Mouse (Mus musculus): ENCODE measurements around the gene Smyd3. TPM values are rescaled to one million over a fixed set of nuclear protein-coding genes. Genes with fewer than 3 reads are reported as not detected.

Gene Smyd3
- polyA plus RNA-seq, 1 experiment = 10.6 TPM

GRCm38 (mm10) chr1:179266936-179267335 is 250.9 kb downstream of the Smyd3 start:
- Histone ChIP-seq H3K4me3 (ENCODE audit: insufficient read depth, poor library complexity, severe bottlenecking) (no peak overlapping the region), H3K79me3 (ENCODE audit: low read depth) (no peaks in the 10 kb centered on the region), H3K79me2 (ENCODE audit: control insufficient read depth, insufficient read depth) (no peaks in the 10 kb centered on the region), H3ac (ENCODE audit: control insufficient read depth, insufficient read length, low read depth) (no peak overlapping the region), H3K36me3 (ENCODE audit: control insufficient read depth, insufficient read depth) (no peaks in the 10 kb centered on the region), H3K27me3 (ENCODE audit: control insufficient read depth, insufficient read depth, insufficient read length) (no peaks in the 10 kb centered on the region)
- TF ChIP-seq USF1 (IDR thresholded peaks at IDR 0.05; ENCODE audit: low read depth) (no peak), MYOD1 (IDR thresholded peaks at IDR 0.05; ENCODE audit: control insufficient read depth, insufficient read length, low read depth) (no peak), MYOG (IDR thresholded peaks at IDR 0.05; ENCODE audit: control insufficient read depth, extremely low read depth, insufficient read length) (no peak), MAX (IDR thresholded peaks at IDR 0.05) (no peak), FOSL1 (IDR thresholded peaks at IDR 0.05; ENCODE audit: insufficient read depth, low read length, poor library complexity, severe bottlenecking) (no peak), CEBPB (IDR thresholded peaks at IDR 0.05; ENCODE audit: low read depth) (no peak), CTCF (IDR thresholded peaks at IDR 0.05; ENCODE audit: control insufficient read depth, insufficient read depth, insufficient read length) (no peak)

GRCm38 (mm10) chr1:179261496-179261966 is 256.3 kb downstream of the Smyd3 start:
- H3K79me2 ChIP-seq (ENCODE audit: control insufficient read depth, insufficient read depth) = no peaks in the 10 kb centered on the region
- H3K4me3 ChIP-seq (ENCODE audit: insufficient read depth, poor library complexity, severe bottlenecking) = no peak overlapping the region
- no peaks in the 10 kb centered on the region for H3K27me3 ChIP-seq (ENCODE audit: control insufficient read depth, insufficient read depth, insufficient read length)
- H3K79me3 ChIP-seq (ENCODE audit: low read depth) = no peaks in the 10 kb centered on the region
- TF ChIP-seq MAX (IDR thresholded peaks at IDR 0.05) (no peak), MYOG (IDR thresholded peaks at IDR 0.05; ENCODE audit: control insufficient read depth, extremely low read depth, insufficient read length) (no peak), USF1 (IDR thresholded peaks at IDR 0.05; ENCODE audit: low read depth) (no peak), MYOD1 (IDR thresholded peaks at IDR 0.05; ENCODE audit: control insufficient read depth, insufficient read length, low read depth) (no peak), CTCF (IDR thresholded peaks at IDR 0.05; ENCODE audit: control insufficient read depth, insufficient read depth, insufficient read length) (no peak), CEBPB (IDR thresholded peaks at IDR 0.05; ENCODE audit: low read depth) (no peak), FOSL1 (IDR thresholded peaks at IDR 0.05; ENCODE audit: insufficient read depth, low read length, poor library complexity, severe bottlenecking) (no peak)
- no peak overlapping the region for H3ac ChIP-seq (ENCODE audit: control insufficient read depth, insufficient read length, low read depth)
- H3K36me3 ChIP-seq (ENCODE audit: control insufficient read depth, insufficient read depth) = no peaks in the 10 kb centered on the region

- Histone ChIP-seq H3K27me3 (ENCODE audit: control insufficient read depth, insufficient read depth, insufficient read length) (no peaks in the 10 kb centered on the region), H3K79me2 (ENCODE audit: control insufficient read depth, insufficient read depth) (no peaks in the 10 kb centered on the region), H3K79me3 (ENCODE audit: low read depth) (no peaks in the 10 kb centered on the region), H3K4me3 (ENCODE audit: insufficient read depth, poor library complexity, severe bottlenecking) (no peak overlapping the region), H3ac (ENCODE audit: control insufficient read depth, insufficient read length, low read depth) (no peak overlapping the region), H3K36me3 (ENCODE audit: control insufficient read depth, insufficient read depth) (no peaks in the 10 kb centered on the region)
- TF ChIP-seq MAX (IDR thresholded peaks at IDR 0.05) (no peak), CTCF (IDR thresholded peaks at IDR 0.05; ENCODE audit: control insufficient read depth, insufficient read depth, insufficient read length) (no peak), MYOD1 (IDR thresholded peaks at IDR 0.05; ENCODE audit: control insufficient read depth, insufficient read length, low read depth) (no peak), CEBPB (IDR thresholded peaks at IDR 0.05; ENCODE audit: low read depth) (no peak), FOSL1 (IDR thresholded peaks at IDR 0.05; ENCODE audit: insufficient read depth, low read length, poor library complexity, severe bottlenecking) (no peak), USF1 (IDR thresholded peaks at IDR 0.05; ENCODE audit: low read depth) (no peak), MYOG (IDR thresholded peaks at IDR 0.05; ENCODE audit: control insufficient read depth, extremely low read depth, insufficient read length) (no peak)
Measured at GRCm38 (mm10) chr1:179255826-179256512, 261.9 kb downstream of the Smyd3 start.

- Histone ChIP-seq H3K79me3 (ENCODE audit: low read depth) (no peaks in the 10 kb centered on the region), H3K79me2 (ENCODE audit: control insufficient read depth, insufficient read depth) (no peaks in the 10 kb centered on the region), H3K4me3 (ENCODE audit: insufficient read depth, poor library complexity, severe bottlenecking) (no peak overlapping the region), H3K27me3 (ENCODE audit: control insufficient read depth, insufficient read depth, insufficient read length) (no peaks in the 10 kb centered on the region), H3K36me3 (ENCODE audit: control insufficient read depth, insufficient read depth) (no peaks in the 10 kb centered on the region), H3ac (ENCODE audit: control insufficient read depth, insufficient read length, low read depth) (no peak overlapping the region)
- TF ChIP-seq CEBPB (IDR thresholded peaks at IDR 0.05; ENCODE audit: low read depth) (no peak), MYOG (IDR thresholded peaks at IDR 0.05; ENCODE audit: control insufficient read depth, extremely low read depth, insufficient read length) (no peak), MAX (IDR thresholded peaks at IDR 0.05) (no peak), USF1 (IDR thresholded peaks at IDR 0.05; ENCODE audit: low read depth) (no peak), MYOD1 (IDR thresholded peaks at IDR 0.05; ENCODE audit: control insufficient read depth, insufficient read length, low read depth) (no peak), CTCF (IDR thresholded peaks at IDR 0.05; ENCODE audit: control insufficient read depth, insufficient read depth, insufficient read length) (no peak), FOSL1 (IDR thresholded peaks at IDR 0.05; ENCODE audit: insufficient read depth, low read length, poor library complexity, severe bottlenecking) (no peak)
Measured at GRCm38 (mm10) chr1:179254531-179254930, 263.3 kb downstream of the Smyd3 start.

GRCm38 (mm10) chr1:179252611-179253010 is 265.2 kb downstream of the Smyd3 start:
- no peaks in the 10 kb centered on the region for H3K79me3 ChIP-seq (ENCODE audit: low read depth)
- no peak overlapping the region for H3K4me3 ChIP-seq (ENCODE audit: insufficient read depth, poor library complexity, severe bottlenecking)
- no peaks in the 10 kb centered on the region for H3K27me3 ChIP-seq (ENCODE audit: control insufficient read depth, insufficient read depth, insufficient read length)
- TF ChIP-seq MYOG (IDR thresholded peaks at IDR 0.05; ENCODE audit: control insufficient read depth, extremely low read depth, insufficient read length) = no peak
- no peak for TF ChIP-seq FOSL1 (IDR thresholded peaks at IDR 0.05; ENCODE audit: insufficient read depth, low read length, poor library complexity, severe bottlenecking)
- no peak for TF ChIP-seq CEBPB (IDR thresholded peaks at IDR 0.05; ENCODE audit: low read depth)
- TF ChIP-seq MYOD1 (IDR thresholded peaks at IDR 0.05; ENCODE audit: control insufficient read depth, insufficient read length, low read depth) = no peak
- TF ChIP-seq USF1 (IDR thresholded peaks at IDR 0.05; ENCODE audit: low read depth) = no peak
- no peak for TF ChIP-seq MAX (IDR thresholded peaks at IDR 0.05)
- no peak for TF ChIP-seq CTCF (IDR thresholded peaks at IDR 0.05; ENCODE audit: control insufficient read depth, insufficient read depth, insufficient read length)
- no peak overlapping the region for H3ac ChIP-seq (ENCODE audit: control insufficient read depth, insufficient read length, low read depth)
- H3K79me2 ChIP-seq (ENCODE audit: control insufficient read depth, insufficient read depth) = no peaks in the 10 kb centered on the region
- H3K36me3 ChIP-seq (ENCODE audit: control insufficient read depth, insufficient read depth) = no peaks in the 10 kb centered on the region

Data from C2C12 (cell line).